Mouse (Mus musculus): ENCODE data around the gene Boll. TPM values are rescaled to one million over a fixed set of nuclear protein-coding genes. Genes with fewer than 3 reads are reported as not detected.

Gene Boll
- total and polyA plus RNA-seq, 2 experiments from 2014 or later = not detected

GRCm38 (mm10) chr1:55207561-55207960, 155.7 kb downstream of the Boll start:
- ATAC-seq (ENCODE audit: insufficient read depth, low read depth) = no peak

DNA sequence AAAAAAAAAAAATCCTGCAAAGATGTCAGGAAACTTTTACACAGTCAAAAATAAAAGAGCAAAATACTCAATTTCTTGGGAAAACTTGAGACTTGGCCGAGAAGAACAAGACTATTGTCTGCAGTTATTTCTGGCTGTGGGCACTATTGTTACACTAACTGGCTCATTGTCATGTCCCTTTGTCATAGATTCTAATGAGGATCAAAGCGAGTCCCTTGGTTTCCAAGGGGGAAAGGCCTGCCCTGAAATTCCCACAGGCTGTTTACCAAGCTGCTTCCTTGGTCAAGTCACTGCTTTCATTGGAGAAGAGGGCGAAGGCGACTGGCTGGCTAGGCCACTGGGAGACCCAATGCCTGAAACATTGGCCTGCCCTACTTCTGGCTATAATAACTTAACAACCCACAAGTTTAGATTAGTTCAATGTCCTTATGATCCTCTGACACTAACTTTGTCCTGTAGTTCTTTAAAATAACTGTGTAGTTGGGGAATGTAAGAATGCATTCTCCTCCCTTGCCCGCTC, 157.4 kb downstream of the Boll start:
- DNase-seq (ENCODE audit: low spot score) (no peak), ATAC-seq (ENCODE audit: insufficient read depth, low read depth) (no peak)
- WGBS = 76% methylated on average over 5 of the region's 5 CpGs
- peaks cover 7% of the 10 kb centered on the region; the same call in 1 of the 2 replicates for H3K36me3 ChIP-seq (replicated peaks; ENCODE audit: control insufficient read depth, insufficient read depth, low read length)
- H3K27ac ChIP-seq (ENCODE audit: low read depth) = no peak overlapping the region
- peaks cover 21% of the 10 kb centered on the region for H3K4me1 ChIP-seq (ENCODE audit: control insufficient read depth, insufficient read depth)
- H3K9ac ChIP-seq (replicated peaks; ENCODE audit: low read depth, low read length) = no peak overlapping the region
- no peak overlapping the region for H3K4me2 ChIP-seq (ENCODE audit: low read depth, low read length)
- no peak overlapping the region for H3K4me3 ChIP-seq (ENCODE audit: low read depth, low read length)
- no peaks in the 10 kb centered on the region for H3K27me3 ChIP-seq (ENCODE audit: control insufficient read depth, insufficient read depth, low read length)
- TF ChIP-seq EP300 (IDR thresholded peaks at IDR 0.05; ENCODE audit: low read depth) = no peak
- TF ChIP-seq CTCF (IDR thresholded peaks at IDR 0.05; ENCODE audit: low read depth) = no peak
- no peaks in the 10 kb centered on the region for H3K9me3 ChIP-seq (replicated peaks; ENCODE audit: control insufficient read depth, low read length)

More at GRCm38 (mm10) chr1:55207561-55207960, 155.7 kb downstream of the Boll start:
- no peak for DNase-seq (ENCODE audit: low spot score)
- H3K27me3 ChIP-seq (ENCODE audit: control insufficient read depth, insufficient read depth, low read length) = no peaks in the 10 kb centered on the region
- H3K4me2 ChIP-seq (ENCODE audit: low read depth, low read length) = no peak overlapping the region
- H3K4me1 ChIP-seq (ENCODE audit: control insufficient read depth, insufficient read depth) = peaks cover 16% of the 10 kb centered on the region
- 86% methylated on average over 6 of the region's 6 CpGs for WGBS
- no peak overlapping the region for H3K27ac ChIP-seq (ENCODE audit: low read depth)
- H3K9ac ChIP-seq (replicated peaks; ENCODE audit: low read depth, low read length) = no peak overlapping the region
- H3K9me3 ChIP-seq (replicated peaks; ENCODE audit: control insufficient read depth, low read length) = no peaks in the 10 kb centered on the region
- H3K4me3 ChIP-seq (ENCODE audit: low read depth, low read length) = no peak overlapping the region
- H3K36me3 ChIP-seq (replicated peaks; ENCODE audit: control insufficient read depth, insufficient read depth, low read length) = peaks cover 7% of the 10 kb centered on the region; the same call in 1 of the 2 replicates
- TF ChIP-seq CTCF (IDR thresholded peaks at IDR 0.05; ENCODE audit: low read depth) (no peak), EP300 (IDR thresholded peaks at IDR 0.05; ENCODE audit: low read depth) (no peak)

DNA sequence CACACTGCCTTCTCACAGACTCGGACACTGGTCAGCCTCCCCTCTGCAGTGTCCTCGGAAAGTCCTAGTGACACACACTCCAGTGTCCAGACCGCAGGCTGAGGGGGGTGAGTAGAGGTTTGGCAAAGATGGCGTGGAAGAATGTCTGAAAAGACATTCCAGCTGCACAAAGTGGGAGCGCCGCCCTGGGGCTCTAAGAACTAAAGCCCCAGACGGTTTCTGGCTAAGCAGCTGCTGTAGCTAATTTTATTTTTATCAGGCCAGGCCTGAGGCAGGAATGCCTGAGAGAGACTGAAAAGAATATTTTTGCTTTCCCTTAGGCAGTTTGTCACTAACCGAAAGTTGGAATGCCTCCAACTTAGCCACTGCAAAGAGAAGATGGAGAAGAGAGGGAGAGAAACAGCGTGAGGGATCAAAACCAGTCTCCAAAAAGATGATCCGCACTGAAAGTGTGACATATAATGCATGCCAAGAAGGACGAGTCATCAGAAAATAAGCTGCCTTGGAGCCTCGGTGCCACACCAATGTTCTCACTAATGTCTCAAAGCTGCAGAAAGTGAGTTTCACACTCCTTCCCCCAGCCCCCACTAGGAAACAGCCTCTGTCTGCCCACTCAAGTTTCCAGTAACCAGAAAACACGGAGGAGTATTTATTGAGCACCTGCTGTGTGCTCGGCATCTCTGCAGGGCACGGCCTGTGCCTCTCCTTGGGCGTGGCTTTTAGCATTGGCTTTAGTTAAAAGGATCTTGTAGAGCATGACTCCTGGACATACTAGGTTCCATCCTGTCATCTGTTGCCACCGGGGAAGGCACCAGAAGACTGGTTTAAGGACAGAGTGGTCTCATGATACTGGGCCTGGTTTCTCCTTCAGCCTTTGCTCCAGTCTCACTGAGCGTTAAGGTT, 161.2 kb downstream of the Boll start:
- 43% methylated on average over 18 of the region's 18 CpGs for WGBS
- H3K27me3 ChIP-seq (ENCODE audit: control insufficient read depth, insufficient read depth, low read length) = no peaks in the 10 kb centered on the region
- H3K36me3 ChIP-seq (replicated peaks; ENCODE audit: control insufficient read depth, insufficient read depth, low read length) = peaks cover 7% of the 10 kb centered on the region; the same call in 1 of the 2 replicates
- H3K9me3 ChIP-seq (replicated peaks; ENCODE audit: control insufficient read depth, low read length) = no peaks in the 10 kb centered on the region
- peak overlapping the region; percentile 17 for H3K4me3 ChIP-seq (ENCODE audit: low read depth, low read length)
- ATAC-seq (ENCODE audit: insufficient read depth, low read depth) = peak; percentile 75
- TF ChIP-seq CTCF (IDR thresholded peaks at IDR 0.05; ENCODE audit: low read depth) (no peak), EP300 (IDR thresholded peaks at IDR 0.05; ENCODE audit: low read depth) (no peak)
- H3K9ac ChIP-seq (replicated peaks; ENCODE audit: low read depth, low read length) = peak overlapping the region; percentile 3; the same call in 1 of the 2 replicates
- H3K4me1 ChIP-seq (ENCODE audit: control insufficient read depth, insufficient read depth) = peaks cover 5% of the 10 kb centered on the region; the same call in 1 of the 2 replicates
- peak overlapping the region; percentile 46 for H3K4me2 ChIP-seq (ENCODE audit: low read depth, low read length)
- DNase-seq (ENCODE audit: low spot score) = peak; percentile 63
- H3K27ac ChIP-seq (ENCODE audit: low read depth) = peak overlapping the region; percentile 75

- no peak overlapping the region for H3K4me3 ChIP-seq (ENCODE audit: low read depth, low read length)
- peaks cover 4% of the 10 kb centered on the region; the same call in 1 of the 2 replicates for H3K36me3 ChIP-seq (replicated peaks; ENCODE audit: control insufficient read depth, insufficient read depth, low read length)
- H3K4me1 ChIP-seq (ENCODE audit: control insufficient read depth, insufficient read depth) = peaks cover 10% of the 10 kb centered on the region; the same call in 1 of the 2 replicates
- 44% methylated on average over 3 of the region's 3 CpGs for WGBS
- TF ChIP-seq EP300 (IDR thresholded peaks at IDR 0.05; ENCODE audit: low read depth) (no peak), CTCF (IDR thresholded peaks at IDR 0.05; ENCODE audit: low read depth) (no peak)
- no peak overlapping the region for H3K9ac ChIP-seq (replicated peaks; ENCODE audit: low read depth, low read length)
- ATAC-seq (ENCODE audit: insufficient read depth, low read depth) (no peak), DNase-seq (ENCODE audit: low spot score) (no peak)
- no peak overlapping the region for H3K27ac ChIP-seq (ENCODE audit: low read depth)
- H3K27me3 ChIP-seq (ENCODE audit: control insufficient read depth, insufficient read depth, low read length) = no peaks in the 10 kb centered on the region
- H3K4me2 ChIP-seq (ENCODE audit: low read depth, low read length) = no peak overlapping the region
- H3K9me3 ChIP-seq (replicated peaks; ENCODE audit: control insufficient read depth, low read length) = no peaks in the 10 kb centered on the region
Observed at GRCm38 (mm10) chr1:55198719-55199118, 164.6 kb downstream of the Boll start.

Other genes with a start within 250 kb of the Boll start
- gene Mob4, start 232.2 kb downstream of the Boll start, total RNA-seq (2014; rRNA removed; ENCODE audit: low replicate concordance) = 35.5 and 59.2 TPM in 2 replicates
- 98.1 and 105 TPM in 2 replicates for gene Mob4, start 232.2 kb downstream of the Boll start, polyA plus RNA-seq (2015; fragmentation: Nextera tagmentation; extraction: Ambion mirVana)
- gene Rftn2, start 136.7 kb downstream of the Boll start, total RNA-seq (2014; rRNA removed; ENCODE audit: low replicate concordance) = 3.6 and 6.1 TPM in 2 replicates
- 7.2 TPM in 2 replicates for gene Rftn2, start 136.7 kb downstream of the Boll start, polyA plus RNA-seq (2015; fragmentation: Nextera tagmentation; extraction: Ambion mirVana)
- 5.1 and 5.7 TPM in 2 replicates for gene Mars2, start 126.3 kb downstream of the Boll start, total RNA-seq (2014; rRNA removed; ENCODE audit: low replicate concordance)
- gene Mars2, start 126.3 kb downstream of the Boll start, polyA plus RNA-seq (2015; fragmentation: Nextera tagmentation; extraction: Ambion mirVana) = 2.4 and 2.9 TPM in 2 replicates
- gene Plcl1, start 42.5 kb upstream of the Boll start, total RNA-seq (2014; rRNA removed; ENCODE audit: low replicate concordance) = 0.11 and 1.0 TPM in 2 replicates
- 0.85 and 1.2 TPM in 2 replicates for gene Plcl1, start 42.5 kb upstream of the Boll start, polyA plus RNA-seq (2015; fragmentation: Nextera tagmentation; extraction: Ambion mirVana)

Measured in heart, postnatal 0 days (tissue).